8 mouse cellular contexts compared by ENCODE assay signal in genomic region chr12:83632680-83633025, GRCm38 (mm10). TPM values are rescaled to one million over a fixed set of nuclear protein-coding genes. Genes with fewer than 3 reads are reported as not detected.
A peak's percentile ranks its signal among the peaks of the same experiment; 100 is the strongest.
DNase-seq lines count a peak whose midpoint lies in the region; ATAC-seq and TF ChIP-seq lines count a peak whose summit lies in the region.

No protein-coding gene starts in this region.

- H3K36me3 ChIP-seq in heart, embryonic 14.5 days (ENCODE audit: control insufficient read depth, insufficient read depth, low read length): peaks cover 26% of the 10 kb centered on the region
- peaks cover 4% of the 10 kb centered on the region for H3K36me3 ChIP-seq in liver, embryonic 16.5 days (ENCODE audit: control insufficient read depth, insufficient read depth)

- no peak for TF ChIP-seq POLR2A in bone marrow macrophage, adult 2 months (IDR thresholded peaks at IDR 0.05; ENCODE audit: borderline replicate concordance, low read depth, low read length)

- peak; percentile 48 for DNase-seq in kidney, postnatal 14 days
- DNase-seq in ovary, postnatal 10 days (ENCODE audit: low spot score): peak; percentile 35
- peak; percentile 35 to 45 for DNase-seq in thymus, postnatal 10 days (ENCODE audit: low spot score in 2 of 2)

- H3K9ac ChIP-seq in heart, embryonic 14.5 days (ENCODE audit: low read length): peak overlapping the region; percentile 99
- peak overlapping the region; percentile 97 for H3K9ac ChIP-seq in liver, embryonic 16.5 days (ENCODE audit: low read depth, low read length)

- no peaks in the 10 kb centered on the region for H3K27me3 ChIP-seq in heart, embryonic 14.5 days (ENCODE audit: control insufficient read depth, insufficient read depth, low read length)
- H3K27me3 ChIP-seq in liver, embryonic 16.5 days (ENCODE audit: control insufficient read depth, insufficient read depth, low read depth, low read length): no peaks in the 10 kb centered on the region

- H3K4me2 ChIP-seq in heart, embryonic 14.5 days (ENCODE audit: low read length): peak overlapping the region; percentile 83
- peak overlapping the region; percentile 68 for H3K4me2 ChIP-seq in liver, embryonic 16.5 days (ENCODE audit: low read depth, low read length)

- peak; percentile 9 for ATAC-seq in CD4-positive, CD25-positive, alpha-beta regulatory T cell, adult 4 months
- ATAC-seq in erythroid progenitor cell, adult 5-6 weeks (replicated peaks; ENCODE audit: low FRiP score, poor library complexity, severe bottlenecking): peak; percentile 53
- peak; percentile 25; the same call in 1 of the 2 replicates for ATAC-seq in heart, embryonic 14.5 days (ENCODE audit: insufficient number of reproducible peaks, insufficient read depth, low FRiP score, low read depth)
- ATAC-seq in liver, embryonic 16.5 days (ENCODE audit: low read depth): peak; percentile 6

- no peak for TF ChIP-seq CTCF in bone marrow macrophage, adult 2 months (IDR thresholded peaks at IDR 0.05; ENCODE audit: low read depth, low read length)

- peaks cover 16% of the 10 kb centered on the region for H3K4me1 ChIP-seq in bone marrow macrophage, adult 2 months (ENCODE audit: control insufficient read depth, insufficient read depth, low read length)
- H3K4me1 ChIP-seq in heart, embryonic 14.5 days (ENCODE audit: control insufficient read depth in 2 of 2, insufficient read depth in 2 of 2, low read length in 2 of 2): peaks cover 0 to 11% of the 10 kb centered on the region in 2 experiments; a peak in 2 of 4 replicates
- peaks cover 7% of the 10 kb centered on the region for H3K4me1 ChIP-seq in liver, embryonic 16.5 days (ENCODE audit: control insufficient read depth, low read depth, low read length)

- H3K9me3 ChIP-seq in heart, embryonic 14.5 days (ENCODE audit: control insufficient read depth, low read length): no peaks in the 10 kb centered on the region
- no peaks in the 10 kb centered on the region for H3K9me3 ChIP-seq in liver, embryonic 16.5 days (replicated peaks; ENCODE audit: control insufficient read depth, low read length)

- H3K27ac ChIP-seq in bone marrow macrophage, adult 2 months (ENCODE audit: insufficient read depth, low read depth, low read length): peak overlapping the region; percentile 87
- H3K27ac ChIP-seq in heart, embryonic 14.5 days (replicated peaks in 1 of 2; ENCODE audit: control insufficient read depth in 1 of 2, insufficient read depth in 1 of 2, low read depth in 2 of 2, low read length in 2 of 2): peak overlapping the region; percentile 75 to 95
- peak overlapping the region; percentile 94 for H3K27ac ChIP-seq in liver, embryonic 16.5 days (ENCODE audit: low read length)

- under 1% methylated on average over 20 of the region's 20 CpGs for WGBS in heart, embryonic 14.5 days
- 0% methylated on average over 20 of the region's 20 CpGs for WGBS in liver, embryonic 16.5 days (ENCODE audit: insufficient replicate concordance)

- peak overlapping the region; percentile 97 for H3K4me3 ChIP-seq in bone marrow macrophage, adult 2 months (ENCODE audit: insufficient read depth, low read length)
- H3K4me3 ChIP-seq in heart, embryonic 14.5 days (ENCODE audit: control insufficient read depth in 1 of 2, insufficient read depth in 1 of 2, low read depth in 1 of 2, low read length in 2 of 2): peak overlapping the region; percentile 80 to 95
- H3K4me3 ChIP-seq in liver, embryonic 16.5 days (ENCODE audit: low read depth, low read length): peak overlapping the region; percentile 98

RNA-seq across cellular contexts. Expression of gene Rbm25, which starts 1.6 kb away (rescaled TPM):
- 100 to 1,000 TPM; 420 to 458 TPM for polyA plus RNA-seq in CD4-positive, CD25-positive, alpha-beta regulatory T cell, adult 4 months (2017; shearing (Covaris generic))
- 167 and 202 TPM in 2 replicates for polyA plus RNA-seq in bone marrow macrophage, adult 2 months (2012; ENCODE audit: insufficient read depth, insufficient read length, missing spikeins)
- 227 and 278 TPM in 2 replicates for total RNA-seq in erythroid progenitor cell, adult 5-6 weeks (2015; ENCODE audit: low replicate concordance)
- total RNA-seq in erythroid progenitor cell, adult 5-6 weeks (2017; ENCODE audit: low replicate concordance): 216 and 257 TPM in 2 replicates
- 140 and 157 TPM in 2 replicates for polyA plus RNA-seq in heart, embryonic 14.5 days (2014; fragmentation: Nextera tagmentation; extraction: Ambion mirVana)
- polyA plus RNA-seq in liver, embryonic 16.5 days (2015; fragmentation: Nextera tagmentation; extraction: Ambion mirVana): 82.1 and 83.0 TPM in 2 replicates

RNA-seq across cellular contexts. Expression of gene Zfyve1, which starts 35.6 kb away (rescaled TPM):
- polyA plus RNA-seq in CD4-positive, CD25-positive, alpha-beta regulatory T cell, adult 4 months (2017; shearing (Covaris generic)): 10 to 100 TPM; 10.5 to 19.8 TPM
- 29.7 and 35.0 TPM in 2 replicates for polyA plus RNA-seq in bone marrow macrophage, adult 2 months (2012; ENCODE audit: insufficient read depth, insufficient read length, missing spikeins)
- total RNA-seq in erythroid progenitor cell, adult 5-6 weeks (2015; ENCODE audit: low replicate concordance): 9.4 and 13.0 TPM in 2 replicates
- total RNA-seq in erythroid progenitor cell, adult 5-6 weeks (2017; ENCODE audit: low replicate concordance): 34.5 and 42.1 TPM in 2 replicates
- 13.9 and 16.6 TPM in 2 replicates for polyA plus RNA-seq in heart, embryonic 14.5 days (2014; fragmentation: Nextera tagmentation; extraction: Ambion mirVana)
- polyA plus RNA-seq in liver, embryonic 16.5 days (2015; fragmentation: Nextera tagmentation; extraction: Ambion mirVana): 9.4 and 9.9 TPM in 2 replicates

RNA-seq across cellular contexts. Expression of gene Psen1, which starts 55.3 kb away (rescaled TPM):
- 100 to 1,000 TPM in 1 of 2 experiments, 10 to 100 TPM in 1; 94.1 to 107 TPM for polyA plus RNA-seq in CD4-positive, CD25-positive, alpha-beta regulatory T cell, adult 4 months (2017; shearing (Covaris generic))
- polyA plus RNA-seq in bone marrow macrophage, adult 2 months (2012; ENCODE audit: insufficient read depth, insufficient read length, missing spikeins): 83.6 and 85.8 TPM in 2 replicates
- 25.6 and 32.8 TPM in 2 replicates for total RNA-seq in erythroid progenitor cell, adult 5-6 weeks (2015; ENCODE audit: low replicate concordance)
- total RNA-seq in erythroid progenitor cell, adult 5-6 weeks (2017; ENCODE audit: low replicate concordance): 20.8 and 24.3 TPM in 2 replicates
- polyA plus RNA-seq in heart, embryonic 14.5 days (2014; fragmentation: Nextera tagmentation; extraction: Ambion mirVana): 48.9 and 50.8 TPM in 2 replicates
- 19.2 and 22.5 TPM in 2 replicates for polyA plus RNA-seq in liver, embryonic 16.5 days (2015; fragmentation: Nextera tagmentation; extraction: Ambion mirVana)

Comparison
In these comparisons a context has a peak if more than half of its experiments do, and no peak if none do; other contexts are left out.
1. Peak in every context shown above with its lines: DNase-seq, ATAC-seq, H3K4me3 ChIP-seq and H3K27ac ChIP-seq.